Mouse (Mus musculus) CD4-positive, CD25-positive, alpha-beta regulatory T cell, adult 4 months (primary cell): ENCODE data around the gene Hipk1. TPM values are rescaled to one million over a fixed set of nuclear protein-coding genes. Genes with fewer than 3 reads are reported as not detected.

Experiments
- ATAC-seq: one replicate; pipeline ENCODE4 v1.8.0; 2017
- polyA plus RNA-seq, 2 experiments: library from polyadenylated mRNA; unstranded; fragments of 100-300 nt; shearing (Covaris generic); gene quantifications; one replicate each; pipeline ENCODE4 v1.2.1; 2017

The Hipk1 gene
- polyA plus RNA-seq, 2 experiments from 2014 or later = 25.6 to 29.8 TPM

GRCm38 (mm10) chr3:103743208-103743607, 48.2 kb downstream of the Hipk1 start:
- ATAC-seq = no peak

DNA sequence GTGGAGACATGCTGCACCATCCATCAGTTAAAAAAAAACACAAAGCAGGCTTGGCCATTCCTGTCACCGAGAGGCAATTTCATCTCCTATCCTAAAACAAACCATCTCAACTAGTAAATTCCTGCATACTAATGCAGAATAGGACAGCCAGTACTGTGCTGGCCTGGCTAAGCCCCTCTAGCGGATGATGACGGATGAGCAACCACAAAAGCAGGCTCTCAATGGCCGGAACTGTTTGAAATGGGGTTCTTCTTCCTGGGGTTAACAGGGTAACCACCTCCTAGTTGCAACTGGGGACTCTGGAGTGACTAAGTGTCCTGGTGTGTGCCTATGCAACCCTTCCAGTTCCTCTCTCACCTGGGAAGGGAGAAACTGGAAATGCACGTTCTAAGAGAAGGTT, 51.0 kb downstream of the Hipk1 start:
- ATAC-seq = peak; percentile 22

GRCm38 (mm10) chr3:103739329-103739728, 52.0 kb downstream of the Hipk1 start, which contains the start of gene Gm10964:
Gene Gm10964 (plus strand): TSS chr3:103739366.
- no peak for ATAC-seq

DNA sequence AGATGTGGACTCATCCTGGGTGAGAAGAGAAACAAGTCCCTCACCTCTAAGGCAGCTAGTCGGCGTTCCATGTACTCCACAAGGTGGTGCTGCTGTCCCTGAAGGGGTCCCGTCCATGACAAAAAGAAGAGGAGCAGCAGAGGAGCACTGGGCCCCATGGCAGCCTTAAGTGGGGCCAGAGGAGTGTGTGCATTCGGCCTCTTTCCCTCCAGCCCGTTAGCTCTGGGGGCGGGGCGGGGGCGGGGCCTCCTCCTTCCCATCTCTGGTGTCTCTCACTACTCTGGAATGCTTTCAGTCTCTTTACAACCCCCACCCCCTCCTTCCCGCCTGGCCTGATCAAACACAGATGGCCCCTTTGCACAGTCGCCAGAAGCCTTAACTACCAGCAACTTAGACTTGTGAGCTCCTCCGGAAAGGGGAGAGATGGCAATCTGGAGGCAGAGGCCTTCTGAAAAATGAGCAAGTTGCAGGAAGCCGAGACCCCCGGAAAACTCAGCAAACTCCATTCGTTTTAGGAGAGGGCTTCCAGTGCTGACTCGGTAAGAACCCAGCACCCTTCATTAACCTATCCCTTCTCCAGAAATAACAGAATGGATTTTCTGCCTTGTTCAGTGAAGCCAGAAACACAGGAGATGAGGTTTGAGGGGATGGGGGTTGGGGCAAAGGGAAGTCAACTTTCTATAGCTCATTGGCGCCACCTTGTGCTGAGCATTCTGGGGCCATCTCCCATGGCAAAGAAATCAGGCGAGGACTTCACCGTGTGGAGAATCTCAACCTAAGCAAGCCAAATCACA, 53.4 kb downstream of the Hipk1 start, which contains the start of gene Olfml3:
Gene Olfml3 (minus strand): TSS at position 224 of the 794 bp plus-strand sequence.
- peak; percentile 81 for ATAC-seq

GRCm38 (mm10) chr3:103737061-103737754, 54.2 kb downstream of the Hipk1 start:
- no peak for ATAC-seq

GRCm38 (mm10) chr3:103735776-103736600, 55.4 kb downstream of the Hipk1 start:
- no peak for ATAC-seq

DNA sequence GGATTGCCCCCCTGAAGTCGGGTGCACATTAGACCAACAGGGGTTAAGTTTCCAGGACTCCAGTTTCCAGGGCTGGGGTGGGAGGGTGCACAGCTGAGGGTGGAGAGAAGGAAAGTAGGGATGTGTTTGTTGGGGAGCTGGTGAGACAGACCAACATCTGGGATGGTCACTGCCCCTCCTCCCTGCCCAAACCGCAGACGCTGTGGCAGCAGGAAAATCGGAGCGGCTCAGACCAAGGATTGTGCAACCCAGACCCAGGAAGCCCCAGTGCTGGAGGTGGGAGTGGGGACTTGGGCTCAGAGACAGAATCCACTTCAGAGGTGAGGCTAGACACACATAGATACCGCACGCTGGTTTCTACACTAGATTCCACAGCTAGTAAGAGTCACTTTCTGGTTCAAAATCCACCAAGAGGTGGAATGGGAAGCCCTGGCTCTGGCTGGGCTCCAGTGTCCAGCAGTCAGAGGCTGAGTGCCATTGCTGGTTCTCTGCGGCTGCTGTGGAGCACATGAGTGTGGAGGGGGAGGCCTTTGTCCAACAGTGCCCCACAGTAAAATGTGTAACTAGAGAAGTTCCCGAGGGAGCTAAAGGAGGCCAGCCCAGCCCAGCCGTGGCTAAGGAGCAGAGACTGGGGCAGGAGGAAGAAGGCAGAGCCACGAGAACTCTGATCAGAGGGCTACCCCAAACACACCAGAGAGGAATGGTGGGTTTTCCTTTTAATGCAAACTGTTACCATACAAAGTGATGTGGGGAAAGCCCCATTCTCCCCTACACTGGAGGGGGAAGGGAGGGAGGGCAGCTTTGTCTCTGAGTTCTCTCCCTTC, 56.5 kb downstream of the Hipk1 start:
- no peak for ATAC-seq

GRCm38 (mm10) chr3:103733799-103734695, 57.3 kb downstream of the Hipk1 start:
- no peak for ATAC-seq

GRCm38 (mm10) chr3:103733176-103733575, 58.2 kb downstream of the Hipk1 start:
- ATAC-seq = no peak

DNA sequence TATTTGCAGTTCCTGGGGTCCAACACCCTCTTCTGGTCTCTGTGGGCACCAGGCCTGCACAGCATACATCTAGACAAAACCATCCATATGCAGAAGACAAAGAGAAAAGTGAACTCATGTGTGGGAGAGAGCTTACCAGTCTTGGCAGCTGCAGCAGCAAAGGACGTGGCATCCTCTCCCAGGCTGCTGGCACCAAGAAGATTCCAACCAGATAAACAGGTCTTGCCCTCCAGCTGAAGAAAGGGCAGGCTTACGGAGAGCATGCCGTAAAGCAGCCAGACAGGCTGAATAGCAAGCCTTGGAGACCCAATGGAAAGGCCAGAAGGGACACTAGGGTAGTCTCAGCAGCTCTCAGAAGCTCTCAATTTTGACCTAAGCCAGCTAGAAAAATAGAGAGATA, 59.2 kb downstream of the Hipk1 start:
- no peak for ATAC-seq

DNA sequence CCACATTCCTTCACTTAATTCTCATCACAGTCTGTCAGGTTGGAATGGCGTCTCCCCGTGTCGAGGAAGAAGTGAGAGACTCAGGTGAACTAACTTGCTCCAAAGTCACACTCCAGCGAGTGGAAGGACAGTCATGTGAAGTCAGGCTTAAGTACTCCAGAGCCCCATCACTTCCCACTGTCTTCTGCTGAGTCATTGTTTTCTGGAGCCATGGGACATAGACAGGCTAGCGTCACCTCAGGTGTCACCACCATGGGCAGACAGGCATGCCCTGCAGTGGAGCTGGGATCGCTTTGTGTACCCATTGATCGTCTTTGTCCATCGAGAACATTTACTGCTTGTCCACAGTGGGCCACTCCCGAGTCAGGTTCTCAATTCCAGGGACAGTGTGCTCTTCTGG, 61.5 kb downstream of the Hipk1 start:
- no peak for ATAC-seq

DNA sequence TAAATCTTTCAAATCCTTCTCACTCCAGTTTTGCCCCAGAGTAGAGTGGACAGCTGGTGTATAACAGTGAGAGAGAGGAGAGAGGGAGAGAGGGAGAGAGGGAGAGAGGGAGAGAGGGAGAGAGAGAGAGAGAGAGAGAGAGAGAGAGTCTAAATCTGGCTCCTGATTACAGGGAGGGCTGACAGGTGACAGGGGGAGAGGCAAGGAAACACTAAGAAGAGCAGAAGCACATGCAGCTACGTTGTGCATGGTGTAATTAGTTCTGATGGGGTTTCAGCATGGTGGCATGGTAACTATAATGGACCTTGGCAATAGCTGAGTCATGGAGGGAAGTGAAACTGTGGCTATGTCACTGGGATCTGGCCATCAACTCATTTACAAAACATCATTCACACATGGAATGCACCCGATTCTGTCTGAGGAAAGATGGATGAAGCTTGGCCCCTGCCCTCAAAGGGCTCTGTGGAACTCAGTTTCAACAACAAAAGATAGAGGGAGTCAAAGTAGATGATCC, 63.5 kb downstream of the Hipk1 start:
- ATAC-seq = no peak

DNA sequence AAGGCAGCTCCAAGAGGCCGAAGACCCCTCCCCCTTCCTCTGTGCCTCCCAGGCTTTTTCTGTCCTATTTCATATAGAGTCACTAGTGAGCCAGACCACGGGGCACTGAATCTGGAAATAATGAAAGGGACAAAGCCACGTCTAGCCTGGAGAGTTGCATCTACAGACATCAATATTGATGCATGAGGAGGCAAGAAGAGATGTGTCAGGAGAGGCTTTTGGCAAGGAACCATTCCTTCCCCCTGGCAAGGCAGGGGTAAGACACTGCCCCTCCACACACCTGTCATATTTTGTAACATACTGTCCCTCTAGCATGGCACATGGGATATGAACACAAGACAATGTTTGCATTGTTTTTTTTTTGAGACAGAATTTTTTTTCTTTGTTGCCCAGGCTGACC, 64.7 kb downstream of the Hipk1 start:
- no peak for ATAC-seq

GRCm38 (mm10) chr3:103724137-103724536, 67.2 kb downstream of the Hipk1 start:
- ATAC-seq = no peak

DNA sequence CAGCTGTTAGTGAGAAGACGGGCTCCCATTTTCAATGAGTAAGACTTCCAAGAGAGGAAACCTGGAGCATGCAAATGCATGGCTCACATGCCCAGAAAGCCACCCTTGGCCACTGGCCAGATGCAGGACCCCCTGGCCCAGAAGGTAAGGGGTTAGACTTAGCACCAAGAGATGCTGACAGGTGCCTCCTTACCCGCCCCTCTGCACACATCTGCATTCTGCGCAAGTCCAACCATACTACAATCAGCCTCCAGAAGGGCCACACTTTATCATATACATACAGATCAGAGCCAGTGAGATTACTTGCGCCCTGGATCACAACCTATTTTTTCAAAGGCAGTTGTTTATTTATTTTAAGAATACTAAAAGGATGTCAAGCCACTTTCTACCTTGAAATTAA, 72.6 kb downstream of the Hipk1 start:
- no peak for ATAC-seq

- ATAC-seq = no peak
Observed at GRCm38 (mm10) chr3:103716774-103717760, 74.3 kb downstream of the Hipk1 start.

DNA sequence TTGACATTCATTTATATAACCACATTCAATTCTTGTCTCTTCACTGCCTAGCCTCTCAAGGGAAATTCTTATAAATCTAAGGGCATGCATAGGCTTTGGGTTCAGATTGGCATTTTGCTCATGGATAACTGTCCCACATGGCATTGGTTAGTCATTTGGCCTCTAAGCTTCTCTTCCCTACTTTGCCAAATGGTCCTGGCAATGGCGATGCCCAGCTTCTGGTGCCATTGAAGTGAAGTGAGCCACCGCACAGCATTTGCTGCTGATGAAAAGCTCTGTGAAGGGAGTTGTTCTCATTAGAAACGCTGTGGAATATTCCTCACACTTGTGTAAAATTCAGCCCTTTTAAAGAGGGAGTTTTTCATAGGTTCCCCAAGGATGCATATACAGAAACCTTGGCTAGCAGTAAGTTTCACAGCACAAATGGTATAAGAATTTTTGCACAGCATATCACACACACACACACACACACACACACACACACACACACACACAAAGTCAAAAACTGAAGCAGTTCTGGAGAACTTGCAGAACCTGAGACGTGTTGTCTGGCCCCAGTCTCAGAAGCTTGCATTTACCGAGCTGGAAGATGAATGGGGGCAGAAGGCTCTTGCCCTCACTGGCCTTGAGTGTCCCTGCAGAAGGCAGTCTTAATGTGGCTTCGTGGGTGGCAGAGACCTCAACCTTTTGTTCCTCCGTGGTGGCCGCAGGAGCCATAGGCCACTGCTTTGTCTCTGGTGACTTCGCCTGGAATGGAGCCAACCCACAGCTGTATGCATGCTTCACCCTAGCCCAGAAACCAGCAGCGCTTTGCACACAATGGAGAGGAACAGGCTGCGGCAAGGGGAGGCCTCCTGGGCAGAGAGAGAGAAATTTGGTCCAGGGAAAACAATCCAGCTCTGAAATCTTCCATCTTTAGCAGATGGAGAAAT, 75.3 kb downstream of the Hipk1 start:
- no peak for ATAC-seq

- no peak for ATAC-seq
Observed at GRCm38 (mm10) chr3:103714942-103715341, 76.4 kb downstream of the Hipk1 start.
